Mouse (Mus musculus) regulatory T cell (primary cell): ENCODE results near the gene Fgf3.
"Not testable (repeated sequence)": the region's sequence is repeated elsewhere in the genome, so short reads cannot be mapped to it uniquely, and the experiment has no call there.

Experiments
- in situ Hi-C: fragments of 300-600 bp; cut with MboI, MseI; formaldehyde crosslinking; loops from one replicate; pipeline ENCODE4 v1.15.1; 2025; ENCODE audit warnings: high pct_unique_total_duplicates

The Fgf3 gene

DNA sequence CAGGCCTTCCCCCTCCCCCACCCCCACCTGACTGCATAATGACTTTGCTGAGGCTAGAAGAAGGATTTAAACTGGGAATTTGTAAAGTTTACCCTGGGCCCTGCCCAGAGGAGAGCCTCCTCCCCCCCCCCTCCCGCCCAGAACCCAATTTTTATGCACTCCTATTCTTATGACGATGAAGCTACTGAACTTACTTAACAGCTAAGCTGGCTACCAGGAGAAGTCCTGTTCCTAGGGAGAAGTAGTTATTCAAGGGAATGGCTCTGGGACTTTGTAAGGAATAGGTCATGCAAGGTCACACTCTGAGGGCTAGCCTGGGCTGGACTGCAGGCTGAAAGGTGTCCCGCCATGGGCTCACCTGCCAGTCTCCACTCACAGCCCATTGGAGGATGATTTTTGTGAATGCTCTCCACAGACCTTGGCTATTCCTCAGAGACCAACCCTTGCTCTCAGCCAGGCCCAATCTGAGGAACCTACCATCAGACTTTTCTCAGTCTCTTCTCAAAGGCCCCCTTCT, 20.0 kb downstream of the Fgf3 start:
- in situ Hi-C loops, result no loop called here

DNA sequence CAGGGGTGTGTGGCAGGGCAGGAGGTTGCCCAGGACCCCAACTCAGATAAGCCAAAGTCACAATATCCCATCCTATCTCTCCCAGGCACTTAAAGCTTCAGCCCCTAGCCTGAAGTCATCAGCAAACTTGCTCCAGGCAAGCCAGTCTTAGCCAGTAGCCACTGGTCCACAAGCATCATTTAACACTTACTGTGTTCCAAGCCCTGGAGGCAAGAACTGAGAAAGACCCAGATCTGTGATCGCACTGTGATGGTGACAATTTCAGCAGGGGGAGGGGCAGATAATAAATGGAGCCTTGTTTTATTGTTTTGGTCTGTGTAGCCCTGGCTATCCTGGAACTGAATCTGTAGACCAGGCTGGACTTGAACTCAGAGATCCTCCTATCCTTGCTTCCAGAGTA, 20.8 kb downstream of the Fgf3 start:
- in situ Hi-C loops, result no loop called here

GRCm38 (mm10) chr7:144861056-144861768, 23.3 kb downstream of the Fgf3 start:
- in situ Hi-C loops, result no loop called here

DNA sequence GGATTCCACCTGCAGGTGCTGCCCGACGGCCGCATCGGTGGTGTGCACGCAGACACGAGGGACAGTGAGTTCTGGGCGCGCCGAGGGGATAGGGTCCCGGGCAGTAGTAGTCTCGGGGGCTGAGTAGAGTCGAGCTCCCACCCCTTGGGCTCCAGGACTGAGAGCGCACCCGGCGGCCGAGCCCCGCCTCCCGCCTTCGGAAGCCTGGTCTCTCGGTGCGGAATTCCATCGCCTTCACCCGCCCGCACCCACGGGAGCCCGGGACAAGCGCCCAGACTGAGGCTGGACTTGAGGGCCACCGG, 23.8 kb downstream of the Fgf3 start:
- in situ Hi-C loops, result no loop called here

DNA sequence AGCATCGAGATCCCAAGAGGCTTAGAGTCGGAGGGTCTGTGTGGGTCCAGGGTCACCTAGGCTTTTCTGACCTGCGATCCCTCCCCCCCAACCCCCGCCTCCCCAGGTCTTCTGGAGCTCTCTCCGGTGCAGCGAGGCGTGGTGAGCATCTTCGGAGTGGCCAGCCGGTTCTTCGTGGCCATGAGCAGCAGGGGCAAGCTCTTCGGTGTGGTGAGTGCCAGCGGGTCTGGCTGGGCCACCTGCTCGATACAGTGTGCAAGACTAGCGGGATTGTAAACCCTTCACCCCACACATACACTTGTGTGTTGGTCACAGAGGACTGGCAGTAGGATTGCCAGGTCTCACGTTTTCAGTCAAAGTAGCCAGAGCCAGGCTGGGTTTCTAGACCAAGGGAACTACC, 24.2 kb downstream of the Fgf3 start:
- in situ Hi-C loops, result no loop called here

DNA sequence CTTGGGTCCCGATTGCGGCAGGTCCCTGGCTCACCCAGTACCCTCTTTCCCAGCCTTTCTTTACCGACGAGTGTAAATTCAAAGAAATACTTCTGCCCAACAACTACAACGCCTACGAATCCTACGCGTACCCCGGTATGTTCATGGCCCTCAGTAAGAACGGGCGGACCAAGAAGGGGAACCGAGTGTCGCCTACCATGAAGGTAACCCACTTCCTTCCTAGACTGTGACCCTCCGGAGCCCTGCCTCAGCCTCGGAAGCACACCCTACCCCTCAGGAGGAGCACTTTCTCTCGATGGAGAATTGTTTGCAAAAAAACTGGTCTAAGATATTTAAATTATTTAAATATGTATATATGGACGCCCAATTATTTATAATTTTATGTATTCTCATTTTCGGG, 24.8 kb downstream of the Fgf3 start:
- in situ Hi-C loops, result no loop called here

GRCm38 (mm10) chr7:144863196-144863595, 25.3 kb downstream of the Fgf3 start:
- in situ Hi-C loops, result no loop called here

DNA sequence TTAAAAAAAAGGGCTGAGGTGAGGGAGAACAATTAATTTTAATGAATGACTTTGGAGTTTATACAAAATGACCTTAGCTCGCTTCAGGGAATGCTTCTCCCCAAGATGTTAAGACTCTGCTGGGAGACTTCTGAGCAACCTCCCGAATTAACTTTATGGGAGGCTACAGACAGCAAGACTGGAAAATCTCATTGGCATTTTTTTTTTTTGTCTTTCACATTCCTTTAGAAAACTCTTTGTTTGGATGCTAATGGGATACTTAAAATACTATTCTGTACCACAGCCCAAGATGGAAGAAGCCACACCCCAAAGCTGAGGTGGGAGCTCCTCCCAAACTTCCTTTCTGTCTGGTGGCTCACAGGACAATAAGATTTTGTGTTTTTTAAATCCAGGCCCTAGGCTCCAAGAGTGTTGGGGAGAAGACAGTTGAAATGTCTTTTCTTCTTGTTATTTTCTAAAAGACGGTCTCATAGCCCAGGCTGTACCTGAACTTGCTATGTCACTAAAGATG, 26.3 kb downstream of the Fgf3 start:
- in situ Hi-C loops, result no loop called here

GRCm38 (mm10) chr7:144867161-144867560, 29.3 kb downstream of the Fgf3 start:
- in situ Hi-C loops, result no loop called here

GRCm38 (mm10) chr7:144867602-144868001, 29.7 kb downstream of the Fgf3 start:
- in situ Hi-C loops, result no loop called here

DNA sequence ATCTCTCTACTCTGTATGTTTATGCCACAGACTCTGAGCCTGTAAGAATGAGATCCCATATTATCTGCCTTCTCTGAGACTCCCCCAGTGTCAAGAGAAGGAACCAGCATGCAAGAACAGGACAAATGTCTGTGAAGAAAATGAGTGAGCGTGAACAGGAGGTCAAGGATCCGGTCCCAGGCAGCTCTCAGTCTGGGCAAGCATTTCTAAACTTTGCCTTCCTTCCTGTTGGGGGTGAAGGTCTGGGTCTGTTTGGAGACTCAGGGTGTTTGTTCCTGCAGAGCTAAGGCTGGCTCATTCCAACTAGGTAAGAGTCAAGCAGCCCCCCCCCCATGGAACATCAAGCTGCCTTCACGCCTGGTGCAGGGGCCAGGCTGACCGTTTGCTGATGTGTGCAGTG, 34.5 kb downstream of the Fgf3 start:
- in situ Hi-C loops, result no loop called here

GRCm38 (mm10) chr7:144873160-144873559, 35.3 kb downstream of the Fgf3 start:
- in situ Hi-C loops, result no loop called here

- in situ Hi-C loops, result no loop called here
These were observed 36.3 kb downstream of the Fgf3 start for GRCm38 (mm10) chr7:144874226-144874625.

DNA sequence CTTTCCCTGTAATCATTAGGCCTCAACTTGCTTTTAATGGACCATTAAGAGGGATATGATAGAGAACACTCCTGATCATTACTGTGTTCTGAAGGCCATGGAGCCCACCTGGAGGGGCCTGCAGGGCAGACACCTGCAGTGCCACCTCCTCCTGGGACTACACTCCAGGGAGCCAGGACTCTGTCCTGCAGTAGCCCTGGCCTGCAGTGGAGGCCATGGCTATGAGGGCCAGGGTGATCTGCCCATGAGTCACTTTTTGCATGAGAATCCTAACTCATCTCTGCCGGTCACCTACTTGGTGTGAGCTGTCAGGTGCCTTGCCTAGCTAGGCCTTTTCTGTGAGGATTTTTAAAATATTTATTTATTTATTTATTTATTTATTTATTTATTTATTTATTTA, 40.5 kb downstream of the Fgf3 start:
- in situ Hi-C loops, result no loop called here

DNA sequence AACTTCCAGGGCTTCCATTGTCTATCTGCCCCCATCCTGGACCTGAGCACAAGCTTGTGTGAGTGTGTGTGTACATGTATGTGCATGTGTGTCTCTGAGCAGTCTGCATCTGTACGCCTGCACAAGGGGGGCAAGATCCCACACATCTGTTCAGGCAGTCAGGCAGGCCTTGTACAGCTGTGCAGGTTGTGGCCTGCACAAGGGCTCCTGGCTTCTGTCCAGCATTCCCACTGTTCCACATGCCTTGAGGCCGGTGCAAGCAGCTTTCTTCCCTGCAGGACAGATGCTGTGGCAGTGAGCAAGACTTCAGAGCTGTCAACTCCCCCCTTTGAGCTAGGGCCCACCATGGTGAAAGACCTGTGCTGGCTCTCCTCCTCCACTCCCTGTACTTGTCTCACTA, 45.2 kb downstream of the Fgf3 start:
- in situ Hi-C loops, result loop anchor here (5.0 kb wide), 1 partner anchor 96 kb away; no protein-coding TSS in a partner anchor

GRCm38 (mm10) chr7:144887672-144888071, 49.8 kb downstream of the Fgf3 start:
- in situ Hi-C loops, result no loop called here

GRCm38 (mm10) chr7:144888564-144889299, 50.8 kb downstream of the Fgf3 start:
- in situ Hi-C loops, result no loop called here

DNA sequence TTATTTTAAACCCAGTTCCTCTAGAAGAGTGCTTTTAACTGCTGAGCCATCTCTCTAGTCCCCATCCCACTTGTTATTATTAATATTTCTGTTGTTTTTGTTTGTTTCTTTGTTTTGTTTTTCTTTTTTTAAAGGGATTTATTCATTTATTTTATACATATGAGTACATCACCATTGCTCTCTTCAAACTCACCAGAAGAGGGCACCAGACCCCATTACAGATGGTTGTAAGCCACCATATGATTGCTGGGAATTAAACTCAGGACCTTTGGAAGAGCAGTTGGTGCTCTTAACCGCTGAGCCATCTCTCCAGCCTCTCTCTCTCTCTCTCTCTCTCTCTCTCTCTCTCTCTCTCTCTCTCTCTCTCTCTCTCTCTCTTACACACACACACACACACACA, 52.8 kb downstream of the Fgf3 start:
- in situ Hi-C loops, result not testable (repeated sequence)

- in situ Hi-C loops, result no loop called here
These were observed 54.0 kb downstream of the Fgf3 start for GRCm38 (mm10) chr7:144891863-144892262.

DNA sequence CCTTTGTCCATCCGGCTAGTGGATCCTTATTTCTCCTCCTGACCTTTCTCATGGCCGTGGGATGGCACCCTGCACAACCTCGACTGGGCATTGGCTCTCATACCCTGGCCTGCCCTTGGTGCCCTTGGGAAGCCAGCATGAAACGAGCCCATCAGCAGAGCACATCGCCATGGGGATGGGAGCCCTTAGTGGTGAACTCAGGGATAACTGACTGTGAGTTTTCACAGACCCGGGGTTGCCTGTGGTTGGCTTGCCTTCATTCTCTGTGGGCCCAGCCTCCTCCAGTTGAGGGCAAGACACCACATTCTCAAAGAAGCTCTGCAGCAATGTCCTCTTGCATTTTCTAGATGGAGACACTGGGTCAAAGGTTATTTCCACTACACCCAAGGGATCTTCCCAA, 54.4 kb downstream of the Fgf3 start:
- in situ Hi-C loops, result no loop called here
